Mouse (Mus musculus) stomach, postnatal 0 days (tissue): ENCODE results near the gene Htr1f. TPM values are rescaled to one million over a fixed set of nuclear protein-coding genes. Genes with fewer than 3 reads are reported as not detected.

Experiments
- ATAC-seq: fragments of 200-750 bp; cut with Nextera tagmentation; 2 replicates; pipeline ENCODE4 v1.8.0; 2017; ENCODE audit not compliant: low FRiP score, low TSS enrichment
- DNase-seq: peaks from one replicate; pipeline ENCODE4 v3.0.0-alpha.2; 2016; ENCODE audit warnings: low spot score
- H3K27ac ChIP-seq: fragments of 300-500 bp; sonication (generic); replicated peaks from 2 replicates; pipeline ENCODE4 v1.5.1; 2014; ENCODE audit warnings: mild to moderate bottlenecking, control low read depth
- H3K27me3 ChIP-seq: fragments of 300-500 bp; sonication (generic); 2 replicates; pipeline ENCODE4 v1.6.1; 2014; ENCODE audit warnings: low read length; ENCODE audit not compliant: control insufficient read depth, insufficient read depth
- H3K36me3 ChIP-seq: fragments of 300-500 bp; sonication (generic); 2 replicates; pipeline ENCODE4 v1.6.1; 2014; ENCODE audit warnings: low read length, mixed read lengths; ENCODE audit not compliant: control insufficient read depth, insufficient read depth
- H3K4me1 ChIP-seq: fragments of 300-500 bp; sonication (generic); replicated peaks from 2 replicates; pipeline ENCODE4 v1.6.1; 2014; ENCODE audit warnings: antibody characterized with exemption; ENCODE audit not compliant: control insufficient read depth, insufficient read depth
- H3K4me2 ChIP-seq: fragments of 300-500 bp; sonication (generic); replicated peaks from 2 replicates; pipeline ENCODE4 v1.6.1; 2014; ENCODE audit warnings: low read depth, mild to moderate bottlenecking, control low read depth, moderate library complexity
- H3K4me3 ChIP-seq: fragments of 300-500 bp; sonication (generic); 2 replicates; pipeline ENCODE4 v1.5.1; 2014; ENCODE audit warnings: low read depth, low read length, control low read depth
- H3K9ac ChIP-seq: fragments of 300-500 bp; sonication (generic); 2 replicates; pipeline ENCODE4 v1.6.1; 2014; ENCODE audit warnings: mild to moderate bottlenecking, low read length, control low read depth, mixed read lengths
- H3K9me3 ChIP-seq: fragments of 300-500 bp; sonication (generic); 2 replicates; pipeline ENCODE4 v1.6.1; 2016; ENCODE audit warnings: low read length; ENCODE audit not compliant: control insufficient read depth
- CTCF ChIP-seq: IDR thresholded peaks from 2 replicates; pipeline ENCODE4 v1.5.1; 2016; ENCODE audit warnings: antibody characterized with exemption, low read depth, mild to moderate bottlenecking, moderate library complexity
- EP300 ChIP-seq: optimal IDR thresholded peaks from 2 replicates; pipeline ENCODE3; 2016; ENCODE audit warnings: antibody characterized with exemption
- WGBS: fragments of 180-500 bp; shearing (Covaris S2); extraction: QIAGEN DNeasy Blood & Tissue Kit; methylation state at CpG from one replicate; pipeline ENCODE4 v1.1.7; 2014; 5-methylcytosine and 5-hydroxymethylcytosine counted together
- polyA plus RNA-seq: library from polyadenylated mRNA; unstranded; fragments of >200 nt; fragmentation: Nextera tagmentation; extraction: Ambion mirVana; gene quantifications from 2 replicates; pipeline ENCODE4 v1.2.1, GENCODE M21; 2015

The Htr1f gene
- polyA plus RNA-seq, 1 experiment from 2014 or later, result not detected

GRCm38 (mm10) chr16:65018710-65019109, 86.9 kb downstream of the Htr1f start:
- H3K9ac ChIP-seq, result no peak overlapping the region
- WGBS, result 91% methylated on average over 1 of the region's 1 CpGs
- no peak overlapping the region for H3K4me3 ChIP-seq
- H3K4me1 ChIP-seq, result no peaks in the 10 kb centered on the region
- H3K4me2 ChIP-seq, result no peak overlapping the region
- H3K27ac ChIP-seq, result no peak overlapping the region
- no peaks in the 10 kb centered on the region for H3K27me3 ChIP-seq
- no peak for TF ChIP-seq CTCF
- no peak for TF ChIP-seq EP300
- H3K36me3 ChIP-seq, result no peaks in the 10 kb centered on the region
- DNase-seq (no peak), ATAC-seq (no peak)
- H3K9me3 ChIP-seq, result no peaks in the 10 kb centered on the region

GRCm38 (mm10) chr16:65018134-65018533, 87.5 kb downstream of the Htr1f start:
- 39% methylated on average over 7 of the region's 7 CpGs for WGBS
- Histone ChIP-seq H3K9me3 (no peaks in the 10 kb centered on the region), H3K4me3 (no peak overlapping the region), H3K36me3 (no peaks in the 10 kb centered on the region), H3K9ac (no peak overlapping the region), H3K4me2 (no peak overlapping the region), H3K27ac (no peak overlapping the region), H3K27me3 (no peaks in the 10 kb centered on the region), H3K4me1 (no peaks in the 10 kb centered on the region)
- TF ChIP-seq CTCF, result no peak
- no peak for TF ChIP-seq EP300
- no peak for DNase-seq
- ATAC-seq, result no peak

GRCm38 (mm10) chr16:65017566-65017965, 88.1 kb downstream of the Htr1f start:
- Histone ChIP-seq H3K27me3 (no peaks in the 10 kb centered on the region), H3K4me2 (no peak overlapping the region), H3K9ac (no peak overlapping the region), H3K27ac (no peak overlapping the region), H3K9me3 (no peaks in the 10 kb centered on the region), H3K36me3 (no peaks in the 10 kb centered on the region), H3K4me3 (no peak overlapping the region), H3K4me1 (no peaks in the 10 kb centered on the region)
- TF ChIP-seq CTCF (no peak), EP300 (no peak)
- ATAC-seq, result no peak
- DNase-seq, result no peak
- 48% methylated on average over 1 of the region's 1 CpGs for WGBS

- Histone ChIP-seq H3K27ac (no peak overlapping the region), H3K36me3 (no peaks in the 10 kb centered on the region), H3K4me1 (no peaks in the 10 kb centered on the region), H3K9me3 (no peaks in the 10 kb centered on the region), H3K4me2 (no peak overlapping the region), H3K4me3 (no peak overlapping the region), H3K9ac (no peak overlapping the region), H3K27me3 (no peaks in the 10 kb centered on the region)
- WGBS, result 48% methylated on average over 4 of the region's 4 CpGs
- ATAC-seq (no peak), DNase-seq (no peak)
- no peak for TF ChIP-seq EP300
- TF ChIP-seq CTCF, result no peak
Observed at GRCm38 (mm10) chr16:65015241-65015640, 90.4 kb downstream of the Htr1f start.

- Histone ChIP-seq H3K4me3 (no peak overlapping the region), H3K36me3 (no peaks in the 10 kb centered on the region), H3K4me1 (no peaks in the 10 kb centered on the region), H3K4me2 (no peak overlapping the region), H3K9ac (no peak overlapping the region), H3K9me3 (no peaks in the 10 kb centered on the region), H3K27ac (no peak overlapping the region), H3K27me3 (no peaks in the 10 kb centered on the region)
- WGBS, result 77% methylated on average over 6 of the region's 6 CpGs
- ATAC-seq, result no peak
- TF ChIP-seq EP300 (no peak), CTCF (no peak)
- DNase-seq, result no peak
Observed at GRCm38 (mm10) chr16:65001993-65002821, 103.4 kb downstream of the Htr1f start.

GRCm38 (mm10) chr16:64989279-64989800, 116.3 kb downstream of the Htr1f start:
- no peak overlapping the region for H3K4me2 ChIP-seq
- ATAC-seq (no peak), DNase-seq (no peak)
- H3K4me3 ChIP-seq, result no peak overlapping the region
- H3K27ac ChIP-seq, result no peak overlapping the region
- no peaks in the 10 kb centered on the region for H3K4me1 ChIP-seq
- H3K27me3 ChIP-seq, result no peaks in the 10 kb centered on the region
- no peak overlapping the region for H3K9ac ChIP-seq
- 65% methylated on average over 3 of the region's 3 CpGs for WGBS
- TF ChIP-seq EP300 (no peak), CTCF (no peak)
- no peaks in the 10 kb centered on the region for H3K36me3 ChIP-seq
- H3K9me3 ChIP-seq, result no peaks in the 10 kb centered on the region
